Mouse (Mus musculus): ENCODE results near the gene Rpl37a. TPM values are rescaled to one million over a fixed set of nuclear protein-coding genes. Genes with fewer than 3 reads are reported as not detected.

Rpl37a gene
- polyA plus RNA-seq, 1 experiment from 2014 or later: 1,102 TPM

- H3K9ac ChIP-seq: no peak overlapping the region
- H3K4me3 ChIP-seq: no peak overlapping the region
- peaks cover 14% of the 10 kb centered on the region; the same call in 1 of the 2 replicates for H3K4me1 ChIP-seq (replicated peaks)
- no peaks in the 10 kb centered on the region for H3K36me3 ChIP-seq
- ATAC-seq (replicated peaks; ENCODE audit: insufficient number of reproducible peaks, insufficient read depth, low FRiP score, low read depth): no peak
- no peak overlapping the region for H3K4me2 ChIP-seq
- WGBS: 73% methylated on average over 15 of the region's 15 CpGs
- peaks cover 6% of the 10 kb centered on the region; the same call in 1 of the 2 replicates for H3K27me3 ChIP-seq
- no peaks in the 10 kb centered on the region for H3K9me3 ChIP-seq (replicated peaks)
- no peak overlapping the region for H3K27ac ChIP-seq
Measured at GRCm38 (mm10) chr1:72738946-72739680, 28.0 kb downstream of the Rpl37a start.

- H3K4me3 ChIP-seq: no peak overlapping the region
- no peaks in the 10 kb centered on the region for H3K36me3 ChIP-seq
- no peak overlapping the region for H3K27ac ChIP-seq
- H3K27me3 ChIP-seq: peaks cover 6% of the 10 kb centered on the region; the same call in 1 of the 2 replicates
- H3K9me3 ChIP-seq (replicated peaks): no peaks in the 10 kb centered on the region
- no peak overlapping the region for H3K4me2 ChIP-seq
- H3K4me1 ChIP-seq (replicated peaks): peaks cover 14% of the 10 kb centered on the region; the same call in 1 of the 2 replicates
- WGBS: 72% methylated on average over 10 of the region's 10 CpGs
- no peak for ATAC-seq (replicated peaks; ENCODE audit: insufficient number of reproducible peaks, insufficient read depth, low FRiP score, low read depth)
- no peak overlapping the region for H3K9ac ChIP-seq
Measured at GRCm38 (mm10) chr1:72739681-72740063, 28.6 kb downstream of the Rpl37a start.

GRCm38 (mm10) chr1:72741406-72741805, 30.3 kb downstream of the Rpl37a start:
- H3K4me1 ChIP-seq (replicated peaks): peaks cover 11% of the 10 kb centered on the region; the same call in 1 of the 2 replicates
- no peaks in the 10 kb centered on the region for H3K36me3 ChIP-seq
- H3K4me2 ChIP-seq: no peak overlapping the region
- no peak overlapping the region for H3K27ac ChIP-seq
- H3K27me3 ChIP-seq: peaks cover 3% of the 10 kb centered on the region; the same call in 1 of the 2 replicates
- H3K9ac ChIP-seq: no peak overlapping the region
- no peak for ATAC-seq (replicated peaks; ENCODE audit: insufficient number of reproducible peaks, insufficient read depth, low FRiP score, low read depth)
- H3K9me3 ChIP-seq (replicated peaks): no peaks in the 10 kb centered on the region
- 82% methylated on average over 5 of the region's 5 CpGs for WGBS
- H3K4me3 ChIP-seq: no peak overlapping the region

- H3K27ac ChIP-seq: no peak overlapping the region
- no peaks in the 10 kb centered on the region for H3K36me3 ChIP-seq
- no peak for ATAC-seq (replicated peaks; ENCODE audit: insufficient number of reproducible peaks, insufficient read depth, low FRiP score, low read depth)
- no peak overlapping the region for H3K4me3 ChIP-seq
- no peak overlapping the region for H3K4me2 ChIP-seq
- no peaks in the 10 kb centered on the region for H3K27me3 ChIP-seq
- no peaks in the 10 kb centered on the region for H3K4me1 ChIP-seq (replicated peaks)
- H3K9ac ChIP-seq: no peak overlapping the region
- no peaks in the 10 kb centered on the region for H3K9me3 ChIP-seq (replicated peaks)
- 69% methylated on average over 8 of the region's 8 CpGs for whole genome bisulfite sequencing
Measured at GRCm38 (mm10) chr1:72744816-72745506, 33.9 kb downstream of the Rpl37a start.

GRCm38 (mm10) chr1:72746382-72746781, 35.3 kb downstream of the Rpl37a start:
- WGBS: 59% methylated on average over 7 of the region's 7 CpGs
- H3K4me3 ChIP-seq: no peak overlapping the region
- no peaks in the 10 kb centered on the region for H3K36me3 ChIP-seq
- H3K4me1 ChIP-seq (replicated peaks): 0 out of 2 replicates have a peak, but pooled peaks cover under 1% of the 10 kb centered on the region
- no peak for ATAC-seq (replicated peaks; ENCODE audit: insufficient number of reproducible peaks, insufficient read depth, low FRiP score, low read depth)
- peak overlapping the region; percentile 3; the same call in 1 of the 2 replicates for H3K27ac ChIP-seq
- no peaks in the 10 kb centered on the region for H3K27me3 ChIP-seq
- H3K9me3 ChIP-seq (replicated peaks): no peaks in the 10 kb centered on the region
- H3K4me2 ChIP-seq: no peak overlapping the region
- no peak overlapping the region for H3K9ac ChIP-seq

- Histone ChIP-seq H3K27me3 (no peaks in the 10 kb centered on the region), H3K4me2 (no peak overlapping the region), H3K36me3 (no peaks in the 10 kb centered on the region), H3K9ac (no peak overlapping the region), H3K4me3 (no peak overlapping the region), H3K4me1 (replicated peaks) (0 out of 2 replicates have a peak, but pooled peaks cover 2% of the 10 kb centered on the region), H3K9me3 (replicated peaks) (no peaks in the 10 kb centered on the region), H3K27ac (no peak overlapping the region)
- ATAC-seq (replicated peaks; ENCODE audit: insufficient number of reproducible peaks, insufficient read depth, low FRiP score, low read depth): no peak
- 63% methylated on average over 7 of the region's 7 CpGs for WGBS
Measured at GRCm38 (mm10) chr1:72751371-72751781, 40.3 kb downstream of the Rpl37a start.

GRCm38 (mm10) chr1:72753211-72753610, 42.1 kb downstream of the Rpl37a start:
- WGBS: 81% methylated on average over 6 of the region's 6 CpGs
- H3K4me2 ChIP-seq: no peak overlapping the region
- no peaks in the 10 kb centered on the region for H3K36me3 ChIP-seq
- no peak overlapping the region for H3K27ac ChIP-seq
- no peaks in the 10 kb centered on the region for H3K9me3 ChIP-seq (replicated peaks)
- H3K9ac ChIP-seq: no peak overlapping the region
- H3K4me1 ChIP-seq (replicated peaks): 0 out of 2 replicates have a peak, but pooled peaks cover 2% of the 10 kb centered on the region
- ATAC-seq (replicated peaks; ENCODE audit: insufficient number of reproducible peaks, insufficient read depth, low FRiP score, low read depth): no peak
- no peak overlapping the region for H3K4me3 ChIP-seq
- no peaks in the 10 kb centered on the region for H3K27me3 ChIP-seq

GRCm38 (mm10) chr1:72755227-72755626, 44.1 kb downstream of the Rpl37a start:
- 82% methylated on average over 8 of the region's 8 CpGs for WGBS
- Histone ChIP-seq H3K27me3 (no peaks in the 10 kb centered on the region), H3K9ac (no peak overlapping the region), H3K9me3 (replicated peaks) (no peaks in the 10 kb centered on the region), H3K4me3 (no peak overlapping the region), H3K36me3 (no peaks in the 10 kb centered on the region), H3K27ac (no peak overlapping the region), H3K4me1 (replicated peaks) (0 out of 2 replicates have a peak, but pooled peaks cover 2% of the 10 kb centered on the region), H3K4me2 (no peak overlapping the region)
- ATAC-seq (replicated peaks; ENCODE audit: insufficient number of reproducible peaks, insufficient read depth, low FRiP score, low read depth): no peak

- no peak overlapping the region for H3K9ac ChIP-seq
- H3K4me1 ChIP-seq (replicated peaks): 0 out of 2 replicates have a peak, but pooled peaks cover 2% of the 10 kb centered on the region
- 50% methylated on average over 2 of the region's 2 CpGs for WGBS
- ATAC-seq (replicated peaks; ENCODE audit: insufficient number of reproducible peaks, insufficient read depth, low FRiP score, low read depth): no peak
- no peak overlapping the region for H3K4me2 ChIP-seq
- no peaks in the 10 kb centered on the region for H3K27me3 ChIP-seq
- no peaks in the 10 kb centered on the region for H3K9me3 ChIP-seq (replicated peaks)
- H3K27ac ChIP-seq: no peak overlapping the region
- no peak overlapping the region for H3K4me3 ChIP-seq
- no peaks in the 10 kb centered on the region for H3K36me3 ChIP-seq
Measured at GRCm38 (mm10) chr1:72755801-72756200, 44.7 kb downstream of the Rpl37a start.

GRCm38 (mm10) chr1:72759758-72760157, 48.7 kb downstream of the Rpl37a start:
- H3K36me3 ChIP-seq: no peaks in the 10 kb centered on the region
- no peak overlapping the region for H3K4me3 ChIP-seq
- H3K9me3 ChIP-seq (replicated peaks): no peaks in the 10 kb centered on the region
- no peaks in the 10 kb centered on the region for H3K4me1 ChIP-seq (replicated peaks)
- H3K27me3 ChIP-seq: no peaks in the 10 kb centered on the region
- ATAC-seq (replicated peaks; ENCODE audit: insufficient number of reproducible peaks, insufficient read depth, low FRiP score, low read depth): no peak
- H3K4me2 ChIP-seq: no peak overlapping the region
- no peak overlapping the region for H3K9ac ChIP-seq
- WGBS: 86% methylated on average over 6 of the region's 6 CpGs
- H3K27ac ChIP-seq: no peak overlapping the region
